Mouse (Mus musculus): ENCODE data around the gene Sap25.
"Not testable (repeated sequence)": the region's sequence is repeated elsewhere in the genome, so short reads cannot be mapped to it uniquely, and the experiment has no call there.

Gene Sap25

GRCm38 (mm10) chr5:137641054-137641453 is at the start of gene Sap25:
Sap25 (plus strand) TSS chr5:137641334.
- no peak for DNase-seq (ENCODE audit: low spot score)

GRCm38 (mm10) chr5:137595921-137596320 is 45.2 kb upstream of the Sap25 start:
- no peak for DNase-seq (ENCODE audit: low spot score)

- DNase-seq (ENCODE audit: low spot score) = no peak
These were observed 44.4 kb upstream of the Sap25 start for GRCm38 (mm10) chr5:137596601-137597261.

- DNase-seq (ENCODE audit: low spot score) = no peak
These were observed 43.5 kb upstream of the Sap25 start for GRCm38 (mm10) chr5:137597625-137598024.

GRCm38 (mm10) chr5:137598100-137598826 is 42.9 kb upstream of the Sap25 start:
- no peak for DNase-seq (ENCODE audit: low spot score)

GRCm38 (mm10) chr5:137599600-137599999 is 41.5 kb upstream of the Sap25 start:
- no peak for DNase-seq (ENCODE audit: low spot score)

GRCm38 (mm10) chr5:137600281-137600618 is 40.9 kb upstream of the Sap25 start:
- DNase-seq (ENCODE audit: low spot score) = no peak

GRCm38 (mm10) chr5:137600619-137601364 is 40.3 kb upstream of the Sap25 start, which contains the start of gene Mospd3:
Mospd3 (minus strand) TSS chr5:137601058.
- DNase-seq (ENCODE audit: low spot score) = peak; percentile 96

- DNase-seq (ENCODE audit: low spot score) = no peak
These were observed 39.8 kb upstream of the Sap25 start for GRCm38 (mm10) chr5:137601365-137601729.

GRCm38 (mm10) chr5:137607860-137608653 is 33.1 kb upstream of the Sap25 start:
- DNase-seq (ENCODE audit: low spot score) = no peak

GRCm38 (mm10) chr5:137608654-137609190 is 32.4 kb upstream of the Sap25 start:
- no peak for DNase-seq (ENCODE audit: low spot score)

GRCm38 (mm10) chr5:137609292-137609691 is 31.8 kb upstream of the Sap25 start:
- no peak for DNase-seq (ENCODE audit: low spot score)

GRCm38 (mm10) chr5:137610056-137610455 is 31.1 kb upstream of the Sap25 start:
- no peak for DNase-seq (ENCODE audit: low spot score)

- DNase-seq (ENCODE audit: low spot score) = no peak
These were observed 30.4 kb upstream of the Sap25 start for GRCm38 (mm10) chr5:137610548-137611244.

- DNase-seq (ENCODE audit: low spot score) = no peak
These were observed 29.9 kb upstream of the Sap25 start for GRCm38 (mm10) chr5:137611245-137611602.

GRCm38 (mm10) chr5:137613076-137613475 is 28.1 kb upstream of the Sap25 start:
- DNase-seq (ENCODE audit: low spot score) = no peak

GRCm38 (mm10) chr5:137613550-137613949 is 27.6 kb upstream of the Sap25 start, which contains the start of gene Pcolce:
Pcolce (minus strand) TSS chr5:137613784.
- DNase-seq (ENCODE audit: low spot score) = no peak

GRCm38 (mm10) chr5:137614921-137615320 is 26.2 kb upstream of the Sap25 start:
- not testable (repeated sequence) for DNase-seq (ENCODE audit: low spot score)

- no peak for DNase-seq (ENCODE audit: low spot score)
These were observed 25.8 kb upstream of the Sap25 start for GRCm38 (mm10) chr5:137615347-137615746.

GRCm38 (mm10) chr5:137623937-137624530 is 17.1 kb upstream of the Sap25 start:
- no peak for DNase-seq (ENCODE audit: low spot score)

GRCm38 (mm10) chr5:137627991-137628390 is 13.1 kb upstream of the Sap25 start:
- no peak for DNase-seq (ENCODE audit: low spot score)
